Mouse (Mus musculus): ENCODE data around the gene Ifnar2.
"Not testable (repeated sequence)": the region's sequence is repeated elsewhere in the genome, so short reads cannot be mapped to it uniquely, and the experiment has no call there.

Ifnar2 gene

DNA sequence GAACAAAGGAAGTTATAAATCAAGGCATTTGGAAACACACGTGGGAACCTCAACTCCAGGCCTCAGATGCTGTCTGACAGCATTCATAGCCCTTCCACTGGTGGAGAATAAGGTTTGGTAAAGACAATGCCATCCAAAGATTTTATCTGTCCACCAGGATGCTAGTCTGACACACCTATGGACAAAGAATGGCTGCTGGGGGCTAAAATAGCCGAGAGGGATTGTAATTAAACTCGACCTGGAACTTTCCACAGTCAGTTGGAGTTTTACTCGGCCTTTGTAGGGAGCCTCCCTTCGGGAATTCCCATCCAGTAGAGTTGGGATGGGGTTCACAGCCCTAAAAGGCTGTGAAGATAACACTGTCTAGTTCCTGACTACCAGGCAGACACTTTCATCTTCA is 54.9 kb downstream of the Ifnar2 start:
- DNase-seq (ENCODE audit: low read depth, low spot score): no peak

DNA sequence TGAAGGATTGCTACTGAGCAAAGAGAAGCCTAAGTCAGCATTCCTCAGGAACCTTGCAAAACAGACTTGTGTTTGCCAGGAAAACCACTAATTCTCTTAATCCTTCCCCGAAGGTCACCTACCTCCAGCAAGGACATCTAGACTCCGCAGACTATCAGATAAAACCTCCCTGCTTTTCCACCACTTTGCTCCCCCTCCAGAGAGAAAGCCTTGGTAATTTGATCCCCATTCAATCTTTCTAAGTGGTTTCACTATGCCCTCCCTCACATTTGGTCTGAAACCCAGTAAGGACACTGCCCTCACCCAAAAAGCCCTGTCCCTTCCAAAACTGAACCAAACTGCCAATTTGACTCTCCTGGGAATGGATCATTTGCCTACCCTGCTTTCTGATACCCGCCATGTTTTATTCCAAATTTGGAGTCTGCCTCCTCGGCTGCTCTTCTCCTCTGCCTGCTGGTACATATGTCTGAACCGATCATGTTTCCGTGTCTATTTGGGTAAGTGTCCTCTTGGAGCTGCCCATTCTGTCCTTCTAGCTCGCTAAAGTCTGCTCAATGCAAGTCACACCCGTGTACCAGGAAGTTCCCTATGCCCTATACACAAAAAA is 55.8 kb downstream of the Ifnar2 start:
- no peak for DNase-seq (ENCODE audit: low read depth, low spot score)

DNA sequence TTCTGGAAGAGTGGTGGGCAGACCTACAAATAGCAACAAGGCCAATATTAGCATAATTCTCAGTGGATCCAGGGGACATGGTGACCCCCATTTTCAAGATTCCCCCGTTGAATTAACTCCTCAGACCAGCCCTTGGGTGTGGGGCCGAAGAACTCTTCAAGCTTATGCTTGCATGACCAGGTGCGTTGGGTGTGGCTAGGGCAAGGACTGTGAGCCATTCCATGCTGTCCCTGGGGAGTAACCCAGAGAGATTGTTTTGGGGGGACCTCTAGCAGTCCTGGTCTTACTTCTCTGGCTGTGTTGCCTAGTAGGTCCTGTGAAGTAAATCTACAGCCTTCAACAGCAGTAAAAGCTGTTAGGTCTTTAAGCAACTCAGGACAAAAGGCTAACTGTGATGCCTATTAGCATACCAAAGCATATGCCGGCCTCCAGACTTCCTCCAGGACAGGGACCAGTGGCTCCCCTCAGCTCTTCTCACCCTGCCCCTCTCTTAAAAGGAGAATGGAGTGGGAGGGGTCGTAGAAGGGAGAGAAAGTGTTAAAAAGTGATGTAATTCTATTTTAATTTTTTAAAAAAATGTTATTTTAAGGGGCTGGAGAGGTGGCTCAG is 60.2 kb downstream of the Ifnar2 start:
- DNase-seq (ENCODE audit: low read depth, low spot score): no peak

DNA sequence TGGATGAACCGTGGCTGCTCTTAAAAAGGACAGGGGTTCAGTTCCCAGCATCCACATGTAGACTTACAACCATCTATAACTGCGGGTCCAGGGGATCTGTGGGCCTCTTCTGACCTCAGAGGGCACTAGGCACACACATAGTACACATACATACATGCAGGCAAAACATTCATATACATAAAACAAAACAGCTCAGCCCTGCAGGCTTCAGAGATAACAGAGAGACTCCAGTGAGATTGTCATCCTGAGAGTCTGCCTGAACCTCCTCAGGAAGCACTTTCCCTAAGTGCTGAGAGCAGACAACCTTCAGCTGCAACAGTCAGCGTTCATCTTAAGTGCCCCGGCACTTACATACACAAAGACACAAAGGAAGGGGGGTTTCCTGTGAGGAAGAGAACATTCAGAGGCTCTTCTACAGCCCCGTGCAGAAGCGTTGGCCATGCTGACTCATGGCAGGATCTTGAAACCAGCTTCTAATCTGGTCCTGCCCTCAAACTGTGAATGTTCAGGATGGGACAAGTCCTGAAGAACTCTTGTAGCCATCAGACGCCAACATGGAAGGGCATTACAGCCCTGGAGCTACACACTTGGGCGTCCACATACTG is 60.8 kb downstream of the Ifnar2 start:
- DNase-seq (ENCODE audit: low read depth, low spot score): no peak

DNA sequence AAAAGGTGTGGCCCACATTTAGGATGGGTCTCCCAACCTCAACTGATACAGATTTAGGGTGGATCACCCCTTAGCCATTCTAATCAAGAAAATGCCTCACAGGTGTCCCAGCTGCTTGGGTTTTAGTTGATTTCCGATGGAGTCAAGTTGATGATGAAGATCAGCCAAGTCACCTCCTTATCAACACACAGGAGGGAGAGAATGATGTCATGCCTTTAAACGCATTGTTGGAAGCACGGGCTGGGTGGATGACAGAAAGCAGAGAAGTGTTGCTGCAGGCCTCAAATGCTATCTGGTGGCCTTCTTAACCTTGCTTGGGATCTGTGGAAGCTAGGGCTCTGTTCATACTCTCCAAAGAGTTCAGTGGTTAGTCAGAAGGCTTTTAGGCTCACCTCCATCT is 61.5 kb downstream of the Ifnar2 start:
- no peak for DNase-seq (ENCODE audit: low read depth, low spot score)

DNA sequence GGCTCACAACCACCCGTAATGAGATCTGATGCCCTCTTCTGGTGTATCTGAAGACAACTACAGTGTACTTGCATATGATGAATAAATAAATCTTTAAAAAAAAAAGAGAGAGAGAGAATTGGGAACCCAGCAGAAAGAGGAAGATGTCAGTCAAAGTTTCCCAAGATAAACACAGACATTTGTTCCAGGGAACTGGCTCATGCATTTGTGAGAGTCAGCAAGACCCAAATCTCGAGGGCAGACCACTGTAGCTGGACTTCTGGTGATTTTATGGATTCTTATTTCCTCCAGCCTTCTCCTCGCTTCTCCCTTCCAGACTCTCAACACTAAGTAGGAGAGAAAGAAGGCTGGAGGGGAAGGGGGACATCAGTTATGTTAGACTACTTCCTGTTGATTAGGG is 65.5 kb downstream of the Ifnar2 start:
- DNase-seq (ENCODE audit: low read depth, low spot score): no peak

DNA sequence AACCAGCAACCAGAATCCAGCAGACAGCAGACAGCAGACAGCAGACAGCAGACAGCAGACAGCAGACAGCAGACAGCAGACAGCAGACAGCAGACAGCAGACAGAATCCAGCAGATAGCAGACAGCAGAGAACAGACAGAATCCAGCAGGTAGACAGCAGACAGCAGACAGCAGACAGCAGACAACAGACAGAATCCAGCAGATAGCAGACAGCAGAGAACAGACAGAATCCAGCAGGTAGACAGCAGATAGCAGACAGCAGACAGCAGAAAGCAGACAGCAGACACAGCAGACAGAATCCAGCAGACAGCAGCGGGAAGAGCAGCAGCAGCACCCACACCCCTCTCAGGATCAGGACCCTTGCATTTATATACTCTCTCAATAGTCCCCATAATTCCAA is 66.0 kb downstream of the Ifnar2 start:
- DNase-seq (ENCODE audit: low read depth, low spot score): not testable (repeated sequence)

DNA sequence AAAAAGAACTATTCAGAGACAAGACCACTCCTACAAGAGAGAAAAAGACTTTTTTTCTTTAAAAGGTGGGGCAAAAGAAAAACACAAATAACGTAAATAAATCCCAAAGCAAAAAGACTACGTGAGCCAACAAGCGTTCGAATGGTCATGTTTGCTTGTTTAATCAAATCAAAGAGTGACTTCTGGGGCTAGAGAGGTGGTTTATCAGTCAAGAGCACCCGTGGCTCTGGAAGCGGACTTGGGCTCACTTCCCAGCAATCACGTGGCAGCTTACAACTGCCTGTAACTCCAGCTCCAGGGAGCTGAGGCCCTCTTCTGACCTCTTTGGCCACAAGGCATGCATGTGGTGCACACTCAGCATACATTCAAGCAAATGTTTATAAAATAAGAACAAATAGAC is 68.8 kb downstream of the Ifnar2 start:
- DNase-seq (ENCODE audit: low read depth, low spot score): no peak

DNA sequence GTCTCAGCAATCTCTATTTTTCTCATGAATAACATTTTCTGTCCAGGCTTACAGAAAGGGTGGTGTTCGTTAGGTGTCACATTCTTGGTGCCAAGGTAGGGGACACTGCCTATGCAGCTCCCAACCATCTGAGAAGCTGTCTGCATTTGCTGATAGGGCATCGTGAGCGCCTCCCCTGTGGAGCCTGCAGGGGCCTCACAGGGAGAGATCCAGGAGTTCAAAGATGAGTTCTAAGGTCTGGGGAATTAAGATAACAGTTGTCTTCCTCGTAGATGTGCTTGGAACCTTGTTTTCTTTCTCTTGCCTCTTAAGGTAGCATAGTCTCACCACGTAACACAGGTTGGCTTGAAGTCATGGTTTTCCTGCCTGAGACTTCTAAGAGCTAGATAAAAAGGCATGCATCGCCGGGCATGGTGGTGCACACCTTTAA is 69.2 kb downstream of the Ifnar2 start:
- DNase-seq (ENCODE audit: low read depth, low spot score): no peak

DNA sequence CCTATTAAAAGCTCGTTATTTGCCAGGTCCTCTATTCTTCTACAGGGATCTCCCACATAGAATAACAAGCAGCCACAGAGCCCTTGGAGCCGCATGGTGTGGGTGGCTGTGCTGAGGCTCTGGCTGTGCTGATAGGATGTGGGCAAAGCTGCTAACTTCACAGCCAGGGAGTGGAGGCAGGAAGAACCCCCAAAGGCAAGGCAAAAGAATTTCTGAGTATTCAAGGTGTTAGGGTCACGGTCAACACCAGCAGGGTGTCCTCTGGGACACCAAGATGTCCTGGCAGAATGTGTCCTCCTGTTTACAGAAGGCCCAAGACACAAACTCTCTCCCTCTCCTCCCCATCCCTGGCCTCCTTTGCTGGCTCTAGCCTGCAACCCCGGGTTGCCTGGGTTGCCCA is 69.9 kb downstream of the Ifnar2 start:
- no peak for DNase-seq (ENCODE audit: low read depth, low spot score)

DNA sequence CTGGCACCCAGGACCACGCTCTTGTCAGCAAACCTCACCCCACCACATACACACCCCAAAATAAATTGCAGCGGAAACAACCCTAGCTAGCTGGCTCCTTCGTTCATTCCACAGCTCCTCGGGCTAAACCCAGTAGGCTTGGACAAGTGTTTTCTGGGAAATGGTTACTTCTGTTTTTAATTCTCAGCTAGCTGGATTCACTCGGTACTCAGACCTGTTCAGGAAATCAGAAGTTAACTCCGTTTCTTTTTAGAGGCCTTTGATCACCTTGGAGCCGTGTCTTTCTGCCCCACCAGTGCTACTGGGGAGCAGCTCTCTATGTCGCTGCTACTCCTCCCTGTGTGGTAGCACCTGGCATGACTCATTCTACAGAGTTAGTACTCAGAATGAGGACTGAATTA is 70.6 kb downstream of the Ifnar2 start:
- no peak for DNase-seq (ENCODE audit: low read depth, low spot score)

DNA sequence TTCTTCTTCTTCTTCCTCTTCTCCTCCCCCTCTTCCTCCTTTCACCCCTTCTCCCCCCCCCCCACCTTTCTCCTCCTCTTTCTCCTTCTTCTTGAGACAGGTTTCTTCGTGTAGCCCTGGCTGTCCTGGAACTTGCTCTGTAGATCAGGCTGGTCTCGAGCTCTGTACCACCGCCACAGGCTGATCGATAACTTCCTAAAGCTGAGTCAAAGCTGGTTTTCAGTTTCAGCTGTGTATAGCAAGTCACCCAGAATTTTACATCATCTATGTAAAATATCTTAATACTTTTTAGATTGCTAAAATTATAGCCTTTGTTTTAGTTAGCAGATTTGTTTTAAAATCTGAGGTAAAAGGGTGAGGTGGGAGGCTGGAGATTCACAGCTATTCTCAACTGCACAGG is 72.3 kb downstream of the Ifnar2 start:
- DNase-seq (ENCODE audit: low read depth, low spot score): no peak

DNA sequence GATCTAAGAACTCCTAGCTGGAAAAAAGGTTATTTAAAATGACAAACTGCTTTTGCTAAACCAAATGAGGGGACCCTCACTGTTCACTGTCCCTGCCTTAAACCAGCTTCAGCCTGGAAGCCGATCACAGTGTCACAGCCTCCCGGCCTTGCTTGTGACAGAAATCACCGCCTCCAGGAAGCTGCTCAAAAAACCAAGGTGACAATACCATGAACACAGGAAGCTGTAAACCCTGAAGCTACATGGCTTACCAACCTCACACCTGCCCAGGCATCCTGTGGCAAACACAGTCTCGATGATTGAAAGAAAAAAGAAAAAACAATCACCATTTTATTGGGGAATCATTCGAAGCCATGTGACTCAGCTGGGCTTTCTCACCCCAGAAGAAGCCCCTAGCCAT is 73.0 kb downstream of the Ifnar2 start:
- DNase-seq (ENCODE audit: low read depth, low spot score): no peak

DNA sequence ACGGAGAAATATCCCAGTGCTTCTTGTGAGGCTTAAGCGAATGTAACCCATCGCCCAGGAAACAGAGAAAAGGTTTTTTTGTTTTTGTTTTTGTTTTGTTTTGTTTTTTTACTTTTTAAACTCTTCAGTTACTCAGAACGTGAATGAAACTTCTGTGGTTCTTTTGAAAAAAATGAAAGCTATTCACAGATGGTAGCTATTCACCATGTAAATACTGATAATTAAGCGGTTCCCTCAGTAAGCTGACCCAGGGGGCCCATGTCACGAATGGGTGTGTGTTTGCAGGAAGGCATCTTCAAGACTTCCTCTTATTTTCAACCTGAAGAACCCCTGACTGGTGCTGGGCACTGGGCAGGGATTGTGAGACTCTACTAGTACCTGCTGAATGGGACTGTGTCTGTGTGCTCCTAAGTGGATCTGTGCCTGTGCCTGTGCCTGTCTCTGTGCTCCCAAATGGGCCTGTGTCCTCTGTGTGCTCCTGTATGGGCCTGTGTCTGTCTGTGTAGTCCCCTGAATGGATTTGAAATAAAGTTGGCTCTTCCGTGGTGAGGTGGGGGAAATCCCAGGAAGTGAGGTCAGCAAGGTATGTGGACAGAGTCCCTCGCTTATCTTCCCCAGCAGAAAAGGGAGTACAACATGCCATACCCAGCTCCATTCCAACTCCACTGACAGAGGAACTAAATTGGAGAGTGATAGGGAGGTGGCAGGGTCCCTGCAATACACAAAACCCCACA is 74.4 kb downstream of the Ifnar2 start:
- DNase-seq (ENCODE audit: low read depth, low spot score): no peak

DNA sequence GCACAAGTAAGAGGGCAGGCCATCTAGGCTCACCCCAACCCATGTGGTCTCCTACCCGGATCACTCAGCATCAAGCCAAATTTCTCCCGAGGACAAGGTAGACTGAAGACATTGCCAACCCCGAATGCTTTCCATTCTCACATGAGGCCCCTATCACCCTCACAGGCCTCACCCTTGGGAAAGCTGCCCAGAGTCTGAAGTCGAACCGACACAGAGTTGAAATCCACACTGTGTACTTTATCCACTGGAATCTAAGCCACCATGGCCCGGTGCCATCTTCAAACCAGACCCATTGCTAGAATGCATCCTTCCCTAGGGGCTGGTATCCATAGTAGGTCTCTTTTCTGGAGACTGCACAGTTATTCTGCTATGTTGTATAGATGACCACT is 74.9 kb downstream of the Ifnar2 start:
- no peak for DNase-seq (ENCODE audit: low read depth, low spot score)

DNA sequence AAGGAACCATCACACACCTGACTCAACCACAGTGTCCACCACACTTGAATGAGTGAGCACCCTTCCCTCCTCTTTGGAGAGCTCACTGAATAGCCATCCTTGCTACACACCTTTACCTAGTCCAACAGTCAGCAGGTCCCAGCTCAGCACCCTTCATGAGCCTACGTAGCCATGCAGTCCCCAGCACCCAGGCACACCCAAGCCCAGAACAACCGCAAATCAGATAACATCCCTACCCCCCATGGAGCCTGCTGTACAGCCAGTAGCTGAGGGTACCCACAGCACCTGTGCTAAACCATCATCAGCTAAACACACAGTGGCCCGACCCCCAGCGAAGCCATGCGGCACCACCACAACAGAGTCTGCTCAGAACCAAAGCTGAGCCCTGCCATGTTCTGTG is 75.5 kb downstream of the Ifnar2 start:
- DNase-seq (ENCODE audit: low read depth, low spot score): no peak

DNA sequence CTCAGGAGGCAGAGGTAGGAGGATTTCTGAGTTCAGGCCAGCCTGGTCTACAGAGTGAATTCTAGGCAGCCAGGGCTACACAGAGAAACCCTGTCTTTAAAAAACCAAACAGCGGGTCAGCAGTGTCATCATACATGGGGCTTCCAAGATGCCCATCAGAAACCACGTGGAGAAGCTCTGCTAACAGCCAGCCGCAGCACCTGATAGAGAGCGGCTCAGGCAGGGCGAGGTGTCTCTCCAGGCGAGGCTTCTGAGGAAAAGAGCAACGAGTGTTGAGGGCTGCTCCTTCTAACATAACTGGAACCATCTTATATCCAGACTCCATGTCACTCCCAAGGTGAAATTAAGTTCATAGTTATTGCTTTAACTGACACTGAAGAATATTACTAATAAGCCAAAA is 76.3 kb downstream of the Ifnar2 start:
- no peak for DNase-seq (ENCODE audit: low read depth, low spot score)

DNA sequence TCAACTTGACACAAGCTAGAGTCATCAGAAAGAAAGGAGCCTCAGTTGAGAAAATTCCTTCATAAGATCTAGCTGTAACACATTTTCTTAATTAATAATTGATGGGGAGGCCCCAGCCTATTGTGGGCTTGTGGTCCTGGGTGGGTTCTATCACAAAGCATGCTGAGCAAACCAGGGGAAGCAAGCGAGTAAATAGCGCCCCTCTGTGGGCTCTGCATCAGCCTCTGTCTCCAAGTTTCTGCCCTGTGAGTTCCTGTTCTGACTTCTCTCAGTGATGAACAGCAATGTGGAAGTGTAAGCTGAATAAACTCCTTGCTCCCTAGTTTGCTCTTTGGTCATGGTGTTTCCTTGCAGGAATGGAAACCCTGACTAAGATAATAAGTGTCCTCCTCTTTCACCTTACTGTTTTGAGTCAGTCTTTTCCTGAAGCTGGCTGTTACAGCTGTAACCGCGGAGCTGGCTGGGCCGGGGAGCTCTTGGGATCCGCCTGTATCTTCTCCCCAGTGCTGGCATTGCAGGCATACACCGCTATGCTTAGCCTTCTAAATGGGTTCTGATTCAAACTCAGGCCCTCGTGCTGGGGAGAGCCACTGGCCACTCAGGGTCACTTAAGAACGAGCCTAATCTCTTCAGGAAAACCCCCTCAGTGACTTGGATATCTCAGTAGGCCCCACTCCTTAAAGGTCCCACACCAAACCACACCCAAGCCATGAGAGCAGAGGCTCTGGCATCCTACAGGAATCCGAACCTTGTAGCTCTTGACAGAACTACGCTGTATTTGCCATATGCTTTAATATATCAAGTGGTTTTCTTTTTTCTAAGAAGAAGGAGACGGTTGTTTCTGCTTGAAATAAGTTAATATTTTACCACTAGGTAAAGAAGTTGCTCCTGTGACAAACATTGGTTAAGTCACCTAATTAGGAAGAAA is 77.8 kb downstream of the Ifnar2 start:
- DNase-seq (ENCODE audit: low read depth, low spot score): no peak

DNA sequence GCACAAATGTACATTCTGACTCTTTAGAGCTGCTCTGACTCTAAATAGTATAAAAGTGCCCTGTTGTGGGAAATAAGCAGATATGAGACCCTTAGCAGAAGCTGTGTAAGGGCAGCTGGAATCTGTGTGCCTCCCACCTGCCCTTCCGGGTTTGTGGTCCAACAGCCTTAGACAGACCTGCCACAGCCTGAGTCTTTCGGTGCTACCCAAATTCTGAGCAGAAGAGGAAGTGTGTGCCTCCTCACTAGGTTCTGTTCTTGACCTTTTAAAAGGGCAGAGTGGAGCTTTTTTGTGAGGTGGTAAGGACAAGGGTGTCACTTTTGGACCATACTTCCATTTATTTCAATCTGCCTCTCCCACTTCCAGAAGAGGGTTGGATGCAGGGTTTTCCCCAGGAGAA is 79.4 kb downstream of the Ifnar2 start:
- DNase-seq (ENCODE audit: low read depth, low spot score): no peak

DNA sequence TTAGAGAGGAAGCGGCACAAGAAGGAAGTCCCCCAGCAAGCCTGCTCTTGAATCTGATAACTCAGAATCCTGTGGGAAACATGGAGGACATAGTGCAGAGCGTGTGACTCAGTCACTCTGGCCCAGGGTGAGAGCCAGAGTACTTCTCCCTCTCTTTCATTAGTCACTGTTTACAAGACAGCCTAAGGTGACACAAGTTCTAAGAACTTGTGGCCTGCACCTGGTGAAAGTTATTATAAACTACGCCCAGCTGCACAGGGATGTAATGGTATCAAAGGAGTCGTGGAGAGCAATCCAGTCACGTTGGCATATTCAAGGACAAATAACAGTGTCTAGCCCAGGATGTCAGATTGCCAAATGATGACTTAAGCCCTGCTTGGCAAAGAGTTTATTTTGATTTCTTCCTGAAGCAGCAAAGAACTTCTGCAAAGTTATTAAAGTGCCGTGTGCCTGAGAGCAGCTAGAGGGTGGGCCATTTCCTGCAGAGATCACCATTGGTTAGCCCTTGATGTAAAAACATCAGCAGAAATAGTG is 79.8 kb downstream of the Ifnar2 start:
- DNase-seq (ENCODE audit: low read depth, low spot score): no peak
